26 mouse cellular contexts compared by ENCODE assay signal in genomic region chr2:76119848-76120247, GRCm38 (mm10).
DNase-seq lines count a peak whose midpoint lies in the region; ATAC-seq lines count a peak whose summit lies in the region.
"Had no signal": no experiment of that assay in that cellular context is flagged by ENCODE, and none has a peak within 500 bp of the region (broad histone marks: within the 10 kb centered on the region; RNA-seq: fewer than 3 reads in every experiment).

No protein-coding gene starts in this region.

- no peaks in the 10 kb centered on the region for H3K27me3 ChIP-seq in midbrain, embryonic 11.5 days (ENCODE audit: control insufficient read depth, insufficient read depth, low read length)
- no peaks in the 10 kb centered on the region for H3K27me3 ChIP-seq in midbrain, embryonic 10.5 days (ENCODE audit: low read depth, poor library complexity, severe bottlenecking)
- H3K27me3 ChIP-seq: heart, embryonic 13.5 days; hindbrain, embryonic 15.5 days; liver, embryonic 15.5 days had no signal

- no peak for ATAC-seq in CD4-positive, CD25-positive, alpha-beta regulatory T cell, adult 4 months
- no peak for ATAC-seq in midbrain, embryonic 11.5 days (ENCODE audit: low FRiP score)
- ATAC-seq: forebrain, embryonic 16.5 days; midbrain, embryonic 16.5 days had no signal

- no peak overlapping the region for H3K4me2 ChIP-seq in midbrain, embryonic 11.5 days
- H3K4me2 ChIP-seq: embryonic facial prominence, embryonic 13.5 days; heart, embryonic 13.5 days; hindbrain, embryonic 15.5 days; liver, embryonic 15.5 days had no signal

- no peak overlapping the region for H3K27ac ChIP-seq in midbrain, embryonic 11.5 days (ENCODE audit: low read depth, low read length)
- H3K27ac ChIP-seq in midbrain, embryonic 10.5 days (replicated peaks): no peak overlapping the region
- H3K27ac ChIP-seq: embryonic facial prominence, embryonic 13.5 days; forebrain, embryonic 10.5 days; gastrocnemius, adult 2 months; heart, embryonic 13.5 days; hindbrain, embryonic 15.5 days; liver, embryonic 15.5 days had no signal

- H3K36me3 ChIP-seq in midbrain, embryonic 11.5 days (ENCODE audit: control insufficient read depth, insufficient read depth, low read length): no peaks in the 10 kb centered on the region
- no peaks in the 10 kb centered on the region for H3K36me3 ChIP-seq in midbrain, embryonic 10.5 days
- H3K36me3 ChIP-seq: embryonic facial prominence, embryonic 13.5 days; forebrain, embryonic 10.5 days; heart, embryonic 13.5 days; hindbrain, embryonic 15.5 days; liver, embryonic 15.5 days had no signal

- no peaks in the 10 kb centered on the region for H3K4me1 ChIP-seq in midbrain, embryonic 11.5 days (ENCODE audit: control insufficient read depth, insufficient read depth, low read length)
- 0 out of 2 replicates have a peak, but pooled peaks cover 3% of the 10 kb centered on the region for H3K4me1 ChIP-seq in midbrain, embryonic 10.5 days
- H3K4me1 ChIP-seq: embryonic facial prominence, embryonic 13.5 days; hindbrain, embryonic 15.5 days; liver, embryonic 15.5 days had no signal

- peak; percentile 16 for DNase-seq in CD4-positive, CD25-positive, alpha-beta regulatory T cell, adult 2 months (ENCODE audit: low read depth, low spot score)
- DNase-seq in kidney, postnatal 10 days: peak; percentile 2
- DNase-seq in kidney, adult 8-10 months: no peak
- DNase-seq in midbrain, embryonic 11.5 days (ENCODE audit: low spot score, missing footprints): peak; percentile 68
- DNase-seq in midbrain, embryonic 10.5 days (ENCODE audit: low spot score): no peak
- peak; percentile 52 for DNase-seq in ZHBTc4 (ENCODE audit: low read depth, low spot score)
- DNase-seq in cerebellum, adult 11-12 months: no peak
- DNase-seq: adrenal gland, postnatal 14 days; cerebellum, adult 18-20 months; cerebellum, postnatal 10 days; gastrocnemius, adult 2 months; gastrocnemius, postnatal 36 days; heart, postnatal 10 days; kidney, adult 9 months; kidney, postnatal 36 days; lung, postnatal 14 days; right cerebral cortex, postnatal 25 days; spleen, adult 18-20 months had no signal

- H3K9ac ChIP-seq in midbrain, embryonic 11.5 days (ENCODE audit: low read length): no peak overlapping the region
- H3K9ac ChIP-seq: embryonic facial prominence, embryonic 13.5 days; heart, embryonic 13.5 days; hindbrain, embryonic 15.5 days; liver, embryonic 15.5 days had no signal

- no peak overlapping the region for H3K4me3 ChIP-seq in midbrain, embryonic 11.5 days (ENCODE audit: low read depth, low read length)
- H3K4me3 ChIP-seq in midbrain, embryonic 10.5 days: no peak overlapping the region
- H3K4me3 ChIP-seq: embryonic facial prominence, embryonic 13.5 days; forebrain, embryonic 10.5 days; gastrocnemius, adult 2 months; heart, embryonic 13.5 days; hindbrain, embryonic 15.5 days; liver, embryonic 15.5 days had no signal

- 58% methylated on average over 2 of the region's 2 CpGs for WGBS in midbrain, embryonic 11.5 days
- 64% methylated on average over 2 of the region's 2 CpGs for WGBS in midbrain, embryonic 10.5 days

- no peaks in the 10 kb centered on the region for H3K9me3 ChIP-seq in midbrain, embryonic 11.5 days (ENCODE audit: control insufficient read depth, low read length)
- H3K9me3 ChIP-seq in midbrain, embryonic 10.5 days (replicated peaks): no peaks in the 10 kb centered on the region
- H3K9me3 ChIP-seq: embryonic facial prominence, embryonic 13.5 days; forebrain, embryonic 10.5 days; heart, embryonic 13.5 days; hindbrain, embryonic 15.5 days; liver, embryonic 15.5 days had no signal

Comparison
In these comparisons a context has a peak if more than half of its experiments do, and no peak if none do; other contexts are left out.
1. DNase-seq: peak in CD4-positive, CD25-positive, alpha-beta regulatory T cell, adult 2 months (single experiment), kidney, postnatal 10 days (single experiment), midbrain, embryonic 11.5 days (single experiment) and ZHBTc4 (single experiment); none in kidney, adult 8-10 months (0 of 2), midbrain, embryonic 10.5 days (single experiment) and cerebellum, adult 11-12 months (single experiment).